Mouse (Mus musculus): ENCODE results near the gene Plin3. TPM values are rescaled to one million over a fixed set of nuclear protein-coding genes. Genes with fewer than 3 reads are reported as not detected.

Plin3 gene
- polyA plus RNA-seq, 1 experiment from 2014 or later: 30.2 TPM

DNA sequence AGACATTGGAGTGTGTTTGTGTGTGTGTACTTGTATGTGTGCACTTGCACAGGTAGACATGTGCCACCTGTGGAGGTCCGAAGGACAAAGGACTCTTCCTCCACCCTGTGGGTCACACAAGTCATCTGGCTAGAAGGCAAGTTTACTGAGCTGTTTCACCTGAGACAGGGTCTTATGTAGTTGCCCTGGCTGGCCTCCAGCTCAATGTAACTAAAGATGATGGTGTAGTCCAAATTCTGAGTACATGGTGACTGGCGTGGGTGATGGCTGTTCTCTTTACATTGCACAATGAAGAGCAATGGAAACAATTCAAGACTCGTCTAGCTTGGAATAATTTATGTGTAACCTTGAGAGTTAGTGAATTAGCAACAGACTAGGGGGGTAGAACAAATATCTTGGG, 31.7 kb upstream of the Plin3 start:
- Histone ChIP-seq H3K9me3 (replicated peaks) (no peaks in the 10 kb centered on the region), H3K4me1 (peaks cover 49% of the 10 kb centered on the region), H3K4me2 (peak overlapping the region; percentile 78), H3K27ac (peak overlapping the region; percentile 12; the same call in 1 of the 2 replicates), H3K4me3 (0 out of 2 replicates have a peak overlapping the region, but pooled peaks have one; percentile 43), H3K36me3 (peaks cover 47% of the 10 kb centered on the region), H3K9ac (no peak overlapping the region), H3K27me3 (replicated peaks) (no peaks in the 10 kb centered on the region)
- WGBS (ENCODE audit: insufficient replicate concordance): 61% methylated on average over 3 of the region's 3 CpGs
- ATAC-seq: no peak

DNA sequence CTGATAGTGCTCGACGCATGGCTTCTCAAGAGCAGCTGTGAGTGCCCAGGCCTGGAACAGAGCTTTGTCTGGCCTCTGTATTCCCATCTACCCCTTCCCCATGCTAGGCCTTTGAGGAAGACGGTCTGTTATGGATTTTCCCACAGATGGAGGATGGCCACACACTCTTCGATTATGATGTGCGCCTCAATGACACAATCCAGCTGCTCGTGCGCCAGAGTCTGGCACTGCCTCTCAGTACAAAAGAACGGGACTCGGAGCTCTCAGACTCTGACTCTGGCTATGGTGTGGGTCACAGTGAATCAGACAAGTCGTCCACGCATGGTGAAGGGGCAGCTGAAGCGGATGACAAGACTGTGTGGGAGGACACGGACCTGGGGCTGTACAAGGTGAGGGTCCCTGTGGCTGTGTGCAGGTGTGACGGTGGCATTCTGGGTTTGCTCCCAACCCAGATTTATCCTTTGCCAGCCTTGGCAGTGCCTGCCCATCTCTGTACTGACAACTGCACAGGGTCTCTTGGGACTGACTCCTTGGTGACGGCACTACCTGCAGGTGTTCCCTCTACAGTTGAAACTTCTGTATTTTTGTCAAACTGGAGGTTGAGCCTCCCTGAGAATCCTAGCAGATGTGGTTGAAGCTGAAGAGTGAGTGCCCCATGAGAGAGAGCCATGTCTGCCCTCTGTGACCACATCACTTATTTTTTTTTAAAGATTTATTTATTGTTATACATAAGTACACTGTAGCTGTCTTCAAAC, 16.7 kb upstream of the Plin3 start:
- Histone ChIP-seq H3K36me3 (peaks cover 98% of the 10 kb centered on the region), H3K4me1 (peaks cover 37% of the 10 kb centered on the region), H3K9me3 (replicated peaks) (no peaks in the 10 kb centered on the region), H3K4me2 (no peak overlapping the region), H3K27ac (no peak overlapping the region), H3K9ac (no peak overlapping the region), H3K4me3 (no peak overlapping the region), H3K27me3 (replicated peaks) (no peaks in the 10 kb centered on the region)
- 87% methylated on average over 15 of the region's 15 CpGs for WGBS (ENCODE audit: insufficient replicate concordance)
- no peak for ATAC-seq

DNA sequence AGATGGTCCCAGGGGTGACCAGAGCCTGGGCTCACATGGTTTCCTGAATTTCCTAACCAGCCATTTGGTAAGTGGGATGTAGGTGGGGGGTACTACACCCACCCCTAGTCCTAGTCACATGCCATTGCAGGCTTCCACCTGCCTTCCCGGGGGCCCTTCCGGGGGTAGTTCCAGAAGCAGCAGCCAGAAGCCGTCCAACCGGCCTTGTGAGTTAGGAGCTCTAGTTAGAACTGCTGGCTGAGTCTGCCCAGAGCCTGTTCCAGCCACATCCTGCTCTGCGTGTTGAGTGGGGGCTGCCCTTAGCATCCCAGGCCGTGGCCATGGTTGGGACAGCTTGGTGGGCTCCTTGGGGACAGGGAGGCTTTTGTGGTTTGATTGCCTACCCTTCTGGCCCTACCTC, 15.4 kb upstream of the Plin3 start:
- H3K4me3 ChIP-seq: no peak overlapping the region
- H3K4me1 ChIP-seq: peaks cover 37% of the 10 kb centered on the region
- H3K4me2 ChIP-seq: no peak overlapping the region
- no peak overlapping the region; the same call in 1 of the 2 replicates for H3K27ac ChIP-seq
- no peak overlapping the region for H3K9ac ChIP-seq
- WGBS (ENCODE audit: insufficient replicate concordance): 86% methylated on average over 6 of the region's 6 CpGs
- no peak for ATAC-seq
- peaks cover 86% of the 10 kb centered on the region for H3K36me3 ChIP-seq
- H3K27me3 ChIP-seq (replicated peaks): no peaks in the 10 kb centered on the region
- no peaks in the 10 kb centered on the region for H3K9me3 ChIP-seq (replicated peaks)

DNA sequence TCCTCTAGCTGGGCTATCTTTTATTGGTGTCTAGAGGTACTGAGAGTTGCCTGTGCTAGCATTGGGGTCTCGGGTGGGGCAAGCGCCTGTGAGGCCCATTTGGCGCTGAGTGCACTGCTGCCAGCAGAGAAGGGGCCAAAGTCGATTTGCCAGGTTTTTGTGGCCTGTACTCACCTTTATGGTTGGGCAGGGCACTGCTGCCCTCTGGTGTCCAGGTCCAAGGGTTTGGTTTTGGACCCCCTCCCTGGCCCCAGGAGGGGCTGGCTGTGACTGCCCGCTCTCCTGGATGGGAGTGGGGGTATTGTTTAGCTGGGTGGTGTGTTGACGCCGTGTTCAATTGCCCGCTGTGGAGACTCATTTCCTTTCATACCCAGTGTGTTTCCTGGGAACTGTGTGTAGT, 13.2 kb upstream of the Plin3 start:
- H3K36me3 ChIP-seq: peaks cover 63% of the 10 kb centered on the region
- WGBS (ENCODE audit: insufficient replicate concordance): 71% methylated on average over 8 of the region's 8 CpGs
- H3K27ac ChIP-seq: peak overlapping the region; percentile 96; the same call in 1 of the 2 replicates
- no peaks in the 10 kb centered on the region for H3K9me3 ChIP-seq (replicated peaks)
- no peak for ATAC-seq
- H3K9ac ChIP-seq: peak overlapping the region; percentile 92
- H3K4me3 ChIP-seq: peak overlapping the region; percentile 90
- H3K27me3 ChIP-seq (replicated peaks): no peaks in the 10 kb centered on the region
- H3K4me1 ChIP-seq: peaks cover 51% of the 10 kb centered on the region
- peak overlapping the region; percentile 98 for H3K4me2 ChIP-seq

DNA sequence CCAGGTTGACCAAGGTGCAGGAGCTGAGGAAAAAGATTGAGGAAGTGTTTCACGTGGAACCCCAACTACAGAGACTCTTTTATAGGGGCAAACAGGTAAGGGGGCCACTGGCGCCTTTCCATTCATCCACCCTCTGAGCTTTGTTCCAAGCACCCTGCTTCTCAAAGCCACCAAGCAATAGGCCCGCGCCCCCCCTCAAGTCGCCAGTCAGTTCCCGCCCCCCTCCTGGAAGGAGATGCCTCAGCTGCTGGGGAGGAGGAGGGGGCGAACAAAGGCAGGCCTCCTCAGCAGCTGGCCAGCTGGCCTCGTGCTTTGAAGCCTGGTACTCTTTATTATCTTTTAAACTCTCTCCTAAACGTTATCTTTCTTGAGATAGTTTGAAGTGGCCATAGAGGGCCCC, 12.5 kb upstream of the Plin3 start:
- no peak for ATAC-seq
- Histone ChIP-seq H3K9me3 (replicated peaks) (no peaks in the 10 kb centered on the region), H3K4me2 (peak overlapping the region; percentile 98), H3K27ac (peak overlapping the region; percentile 96), H3K4me3 (peak overlapping the region; percentile 90), H3K4me1 (peaks cover 51% of the 10 kb centered on the region), H3K9ac (peak overlapping the region; percentile 92), H3K36me3 (peaks cover 56% of the 10 kb centered on the region), H3K27me3 (replicated peaks) (no peaks in the 10 kb centered on the region; the same call in 1 of the 2 replicates)
- 49% methylated on average over 9 of the region's 9 CpGs for WGBS (ENCODE audit: insufficient replicate concordance)

DNA sequence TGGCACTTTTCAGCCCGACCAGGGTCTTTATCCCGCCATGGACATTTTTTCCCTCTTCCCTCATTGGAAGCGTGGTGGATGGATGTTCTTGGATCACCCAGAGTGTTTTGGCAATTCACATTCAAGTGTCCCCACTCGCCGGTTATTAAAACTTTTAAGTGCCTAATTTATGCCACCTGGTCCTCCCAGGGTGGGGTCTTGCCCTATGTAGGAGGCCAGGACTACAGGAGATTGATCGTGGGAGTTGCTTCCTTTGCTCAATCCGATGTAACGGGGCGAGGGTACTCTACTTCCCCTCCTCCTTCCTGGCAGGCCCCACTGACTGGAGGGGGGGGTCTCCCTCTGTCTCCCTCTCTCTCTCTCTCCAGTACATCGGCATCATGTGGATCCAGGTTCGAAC, 12.0 kb upstream of the Plin3 start:
- no peaks in the 10 kb centered on the region; the same call in 1 of the 2 replicates for H3K27me3 ChIP-seq (replicated peaks)
- peaks cover 52% of the 10 kb centered on the region for H3K36me3 ChIP-seq
- peak overlapping the region; percentile 96 for H3K27ac ChIP-seq
- no peak for ATAC-seq
- H3K4me1 ChIP-seq: peaks cover 51% of the 10 kb centered on the region
- H3K9me3 ChIP-seq (replicated peaks): no peaks in the 10 kb centered on the region
- peak overlapping the region; percentile 98 for H3K4me2 ChIP-seq
- H3K9ac ChIP-seq: peak overlapping the region; percentile 92
- peak overlapping the region; percentile 90 for H3K4me3 ChIP-seq
- 12% methylated on average over 11 of the region's 11 CpGs for WGBS (ENCODE audit: insufficient replicate concordance)

DNA sequence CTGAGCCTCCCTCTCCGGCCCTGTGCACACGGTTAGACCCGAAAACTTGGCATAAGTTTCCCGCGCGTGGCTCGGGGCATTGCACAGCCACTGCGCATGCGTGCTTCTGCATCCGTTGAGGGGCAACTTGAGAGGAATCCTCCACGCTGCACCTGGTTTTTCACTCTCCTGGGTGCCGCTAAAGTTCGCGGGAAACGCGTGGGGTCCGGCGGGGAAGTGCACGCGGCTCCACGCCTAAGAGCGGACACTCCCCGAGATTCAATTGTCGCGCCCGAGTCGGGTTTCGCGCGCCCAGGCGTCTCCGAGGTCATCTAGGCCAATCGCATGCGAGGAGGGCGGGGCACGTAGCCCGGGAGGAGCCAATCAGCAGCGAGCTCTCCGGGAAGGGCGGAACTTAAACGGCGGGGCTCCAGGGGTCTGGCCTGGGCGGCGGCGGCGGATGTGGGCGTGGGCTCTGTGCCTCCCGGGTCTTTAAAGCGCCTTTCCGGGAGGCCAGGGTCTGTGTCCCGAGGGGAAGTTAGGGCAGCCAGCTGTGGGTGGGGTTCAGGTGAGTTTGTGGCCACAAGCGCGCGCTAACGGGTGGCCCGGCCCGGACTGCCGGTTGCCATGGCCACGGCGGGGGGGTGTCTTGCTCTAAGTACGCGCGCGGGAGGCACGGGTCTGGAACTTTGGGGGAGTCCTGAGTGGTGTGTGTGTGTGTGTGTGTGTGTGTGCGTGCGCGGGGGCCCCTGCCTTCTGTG, 11.3 kb upstream of the Plin3 start:
- 2% methylated on average over 68 of the region's 68 CpGs for WGBS (ENCODE audit: insufficient replicate concordance)
- no peaks in the 10 kb centered on the region for H3K9me3 ChIP-seq (replicated peaks)
- peak overlapping the region; percentile 90 for H3K4me3 ChIP-seq
- H3K27me3 ChIP-seq (replicated peaks): no peaks in the 10 kb centered on the region; the same call in 1 of the 2 replicates
- H3K4me2 ChIP-seq: peak overlapping the region; percentile 98
- H3K27ac ChIP-seq: peak overlapping the region; percentile 96
- peak; percentile 86 for ATAC-seq
- H3K36me3 ChIP-seq: peaks cover 45% of the 10 kb centered on the region
- peaks cover 51% of the 10 kb centered on the region for H3K4me1 ChIP-seq
- peak overlapping the region; percentile 92 for H3K9ac ChIP-seq

DNA sequence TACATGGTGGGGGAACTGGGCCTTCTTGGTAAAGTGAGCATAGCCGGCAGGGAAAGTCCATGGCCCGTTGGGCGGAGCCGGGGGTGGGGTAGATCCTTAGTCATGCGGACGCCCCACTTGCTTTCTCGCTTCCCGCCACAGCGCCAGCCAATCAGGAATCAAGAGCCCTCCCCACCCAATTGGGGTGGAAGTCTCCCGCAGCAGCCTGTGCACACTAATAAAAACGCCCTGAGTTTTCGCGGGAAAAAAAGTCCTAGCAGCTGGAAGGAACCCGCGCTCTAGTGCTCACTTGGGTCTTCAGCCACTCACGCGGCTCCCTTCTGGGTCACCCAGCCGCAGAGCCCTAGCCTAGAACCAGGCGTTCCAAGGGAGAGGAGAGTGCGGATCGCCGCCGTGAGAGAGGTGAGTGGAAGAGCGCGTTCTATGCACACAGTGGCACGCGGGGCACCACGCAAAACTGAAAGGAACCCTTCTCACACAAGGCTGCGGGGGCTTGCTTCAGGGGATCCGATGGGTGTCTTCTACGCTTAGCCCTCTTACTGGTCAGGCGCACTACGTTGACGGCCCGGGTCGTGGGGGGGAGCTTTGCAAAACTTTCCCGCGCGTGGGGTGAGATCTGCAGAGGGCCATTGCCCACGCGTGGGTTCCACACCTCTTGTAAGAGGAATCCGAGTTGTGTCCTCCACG, 10.6 kb upstream of the Plin3 start, which contains the start of gene Uhrf1:
Gene Uhrf1 (plus strand): TSS at position 162 of the 687 bp plus-strand sequence.
- under 1% methylated on average over 43 of the region's 43 CpGs for WGBS (ENCODE audit: insufficient replicate concordance)
- Histone ChIP-seq H3K9me3 (replicated peaks) (no peaks in the 10 kb centered on the region), H3K36me3 (peaks cover 38% of the 10 kb centered on the region), H3K4me3 (peak within 1 kb of the TSS; percentile 90), H3K27ac (peak within 1 kb of the TSS; percentile 96), H3K9ac (peak within 1 kb of the TSS; percentile 92), H3K27me3 (replicated peaks) (no peaks in the 10 kb centered on the region; the same call in 1 of the 2 replicates), H3K4me1 (peaks cover 51% of the 10 kb centered on the region), H3K4me2 (peak within 1 kb of the TSS; percentile 98)
- ATAC-seq: peak; percentile 85

DNA sequence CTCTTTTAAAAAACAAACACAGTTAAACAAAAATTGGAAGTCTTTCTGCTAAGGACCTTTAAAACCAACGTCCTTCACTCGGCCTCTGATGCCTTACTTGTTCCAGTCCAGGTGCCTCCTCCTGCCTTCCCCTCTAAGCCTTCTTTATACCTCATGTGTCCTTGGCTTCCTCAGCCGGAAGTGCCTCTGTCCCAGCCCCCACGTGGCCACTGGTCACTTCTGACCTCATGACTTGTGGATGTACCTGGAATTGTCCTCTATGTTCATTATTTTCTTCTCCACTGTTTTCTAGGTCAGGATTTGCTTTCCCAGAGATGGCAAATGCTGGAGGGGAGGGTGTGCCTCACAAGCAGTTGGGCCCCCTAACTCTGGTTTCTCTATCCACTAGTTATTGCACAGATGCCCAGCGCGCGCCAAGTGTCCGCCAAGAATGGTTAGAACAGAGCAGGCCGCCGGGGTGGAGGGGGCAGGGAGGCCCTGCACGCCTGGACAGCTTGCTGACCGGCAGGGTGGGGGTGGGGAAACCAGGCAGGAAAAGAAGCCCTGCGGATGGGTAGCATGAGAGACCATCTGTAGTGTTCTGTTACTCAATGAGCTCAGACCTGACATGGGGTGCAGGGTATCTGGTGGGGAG, 9.8 kb upstream of the Plin3 start:
- 32% methylated on average over 13 of the region's 13 CpGs for WGBS (ENCODE audit: insufficient replicate concordance)
- H3K4me1 ChIP-seq: peaks cover 44% of the 10 kb centered on the region
- peak overlapping the region; percentile 90 for H3K4me3 ChIP-seq
- no peaks in the 10 kb centered on the region for H3K9me3 ChIP-seq (replicated peaks)
- peaks cover 30% of the 10 kb centered on the region for H3K36me3 ChIP-seq
- H3K27ac ChIP-seq: peak overlapping the region; percentile 96
- H3K9ac ChIP-seq: peak overlapping the region; percentile 92
- peak overlapping the region; percentile 98 for H3K4me2 ChIP-seq
- no peaks in the 10 kb centered on the region; the same call in 1 of the 2 replicates for H3K27me3 ChIP-seq (replicated peaks)
- ATAC-seq: peak; percentile 13; the same call in 1 of the 2 replicates

DNA sequence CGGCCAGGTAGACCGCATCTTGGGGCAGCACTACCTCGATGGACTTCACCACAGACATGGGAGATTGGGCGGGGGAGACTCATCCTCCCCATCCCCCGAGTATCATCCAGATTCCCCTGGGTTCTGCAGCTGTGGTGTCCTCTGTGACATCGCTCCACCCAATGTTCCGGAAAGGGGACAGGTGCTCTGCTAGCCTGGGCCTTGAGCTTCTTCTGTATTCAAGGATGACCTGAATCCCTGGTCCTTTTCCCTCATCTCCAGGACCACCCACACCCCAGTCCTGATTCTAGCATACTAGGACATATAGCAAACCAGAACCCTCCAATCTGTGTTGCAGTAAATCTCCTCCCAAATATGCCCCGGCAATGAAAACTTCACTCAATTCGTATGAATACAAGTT, 7.5 kb upstream of the Plin3 start, which contains the start of gene Arrdc5:
Gene Arrdc5 (minus strand): TSS at position 101 of the 400 bp plus-strand sequence.
- Histone ChIP-seq H3K27me3 (replicated peaks) (no peaks in the 10 kb centered on the region; the same call in 1 of the 2 replicates), H3K4me3 (no peak within 1 kb of the TSS), H3K4me1 (peaks cover 21% of the 10 kb centered on the region), H3K9ac (no peak within 1 kb of the TSS), H3K36me3 (peaks cover 7% of the 10 kb centered on the region), H3K4me2 (no peak within 1 kb of the TSS), H3K27ac (no peak within 1 kb of the TSS), H3K9me3 (replicated peaks) (no peaks in the 10 kb centered on the region)
- ATAC-seq: no peak
- WGBS (ENCODE audit: insufficient replicate concordance): 77% methylated on average over 9 of the region's 9 CpGs

DNA sequence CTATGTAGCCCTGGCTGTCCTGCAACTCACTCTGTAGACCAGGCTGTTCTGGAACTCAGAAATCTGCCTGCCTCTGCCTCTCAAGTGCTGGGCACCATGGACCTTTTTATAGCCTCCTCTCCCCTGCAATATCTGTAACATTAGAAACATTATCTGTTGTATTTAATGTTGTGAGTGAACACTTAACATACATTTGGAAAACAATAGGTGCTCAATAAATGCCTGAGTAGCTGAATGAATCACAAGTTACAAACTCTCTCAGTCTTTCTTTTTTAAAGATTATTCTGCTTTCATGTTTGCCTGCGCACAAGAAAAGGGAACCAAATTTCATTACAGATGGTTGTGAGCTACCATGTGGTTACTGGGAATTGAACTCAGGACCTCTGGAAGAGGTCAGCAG, 5.6 kb upstream of the Plin3 start:
- H3K27me3 ChIP-seq (replicated peaks): no peaks in the 10 kb centered on the region; the same call in 1 of the 2 replicates
- no peaks in the 10 kb centered on the region for H3K9me3 ChIP-seq (replicated peaks)
- H3K27ac ChIP-seq: no peak overlapping the region
- WGBS (ENCODE audit: insufficient replicate concordance): 83% methylated on average over 1 of the region's 1 CpGs
- ATAC-seq: no peak
- H3K36me3 ChIP-seq: no peaks in the 10 kb centered on the region
- H3K4me2 ChIP-seq: no peak overlapping the region
- no peak overlapping the region for H3K9ac ChIP-seq
- H3K4me1 ChIP-seq: peaks cover 14% of the 10 kb centered on the region
- no peak overlapping the region for H3K4me3 ChIP-seq

All from liver, embryonic 12.5 days (tissue).